Mouse (Mus musculus) myocyte (in vitro differentiated cells): ENCODE data around the gene Rbms3. TPM values are rescaled to one million over a fixed set of nuclear protein-coding genes. Genes with fewer than 3 reads are reported as not detected.

Source experiments
- H3K27me3 ChIP-seq: one replicate; pipeline ENCODE4 v1.6.1; 2011; ENCODE audit not compliant: control insufficient read depth, insufficient read depth, insufficient read length
- H3K36me3 ChIP-seq: one replicate; pipeline ENCODE4 v1.6.1; 2011; ENCODE audit not compliant: control insufficient read depth, insufficient read depth
- H3K4me2 ChIP-seq: one replicate; pipeline ENCODE4 v1.6.1; 2011; ENCODE audit warnings: low read depth, control low read depth
- H3K4me3 ChIP-seq: one replicate; pipeline ENCODE4 v1.5.1; 2011; ENCODE audit warnings: mild to moderate bottlenecking, control low read depth, moderate library complexity
- H3K79me2 ChIP-seq: one replicate; pipeline ENCODE4 v1.6.1; 2011; ENCODE audit not compliant: control insufficient read depth, insufficient read depth
- H3ac ChIP-seq: one replicate; pipeline ENCODE4 v1.6.1; 2011; ENCODE audit not compliant: control insufficient read depth, insufficient read length
- CEBPB ChIP-seq: IDR thresholded peaks from 2 replicates; pipeline ENCODE4 v1.6.1; 2011; ENCODE audit warnings: mild to moderate bottlenecking, moderate library complexity; ENCODE audit not compliant: poor library complexity, insufficient read depth, severe bottlenecking
- E2F4 ChIP-seq: IDR thresholded peaks from one replicate; pipeline ENCODE4 v1.6.1; 2011; ENCODE audit warnings: mild to moderate bottlenecking, control low read depth, moderate library complexity; ENCODE audit not compliant: insufficient read depth
- MAX ChIP-seq: IDR thresholded peaks from one replicate; pipeline ENCODE4 v1.6.1; 2011; ENCODE audit warnings: low read depth, mild to moderate bottlenecking, control low read depth
- MYOD1 ChIP-seq, 3 experiments: IDR thresholded peaks; one replicate each; pipeline ENCODE4 v1.6.1; 2011; ENCODE audit warnings: control low read depth in 2 of 3, low read depth in 2 of 3, mild to moderate bottlenecking in 2 of 3, moderate library complexity in 1 of 3; ENCODE audit not compliant: insufficient read length in 2 of 3, control insufficient read depth in 1 of 3
- MYOG ChIP-seq, 3 experiments: IDR thresholded peaks; one replicate each; pipeline ENCODE4 v1.6.1; 2011; ENCODE audit warnings: control low read depth in 2 of 3, low read depth in 2 of 3, mild to moderate bottlenecking in 2 of 3; ENCODE audit not compliant: insufficient read length in 2 of 3, control insufficient read depth in 1 of 3, insufficient read depth in 1 of 3
- POLR2A ChIP-seq: IDR thresholded peaks from one replicate; pipeline ENCODE4 v1.6.1; 2011; ENCODE audit warnings: low read depth, mild to moderate bottlenecking, control low read depth, moderate library complexity; ENCODE audit not compliant: insufficient read length
- POLR2AphosphoS2 ChIP-seq: IDR thresholded peaks from one replicate; pipeline ENCODE4 v1.6.1; 2011; ENCODE audit warnings: low read depth, control low read depth; ENCODE audit not compliant: insufficient read length
- REST ChIP-seq: IDR thresholded peaks from one replicate; pipeline ENCODE4 v1.6.1; 2011; ENCODE audit warnings: mild to moderate bottlenecking, control low read depth, moderate library complexity; ENCODE audit not compliant: insufficient read depth, insufficient read length
- SRF ChIP-seq: IDR thresholded peaks from one replicate; pipeline ENCODE4 v1.6.1; 2011; ENCODE audit warnings: low read depth; ENCODE audit not compliant: control insufficient read depth, insufficient read length
- TCF12 ChIP-seq: IDR thresholded peaks from one replicate; pipeline ENCODE4 v1.6.1; 2011; ENCODE audit warnings: mild to moderate bottlenecking, control low read depth; ENCODE audit not compliant: poor library complexity, insufficient read depth, severe bottlenecking
- TCF3 ChIP-seq: IDR thresholded peaks from one replicate; pipeline ENCODE4 v1.6.1; 2011; ENCODE audit warnings: low read depth, control low read depth; ENCODE audit not compliant: insufficient read length
- USF1 ChIP-seq: IDR thresholded peaks from one replicate; pipeline ENCODE4 v1.6.1; 2011; ENCODE audit warnings: low read depth, mild to moderate bottlenecking, control low read depth, moderate library complexity
- polyA plus RNA-seq: library from polyadenylated mRNA; unstranded; fragments of >200 nt; fragmentation: generic; extraction: Trizol; gene quantifications from one replicate; pipeline ENCODE4 v1.2.1, GENCODE M21; 2012; ENCODE audit warnings: missing spikeins

The Rbms3 gene
- polyA plus RNA-seq, 1 experiment, result 4.5 TPM

GRCm38 (mm10) chr9:117192565-117193540, 436.9 kb downstream of the Rbms3 start:
- Histone ChIP-seq H3K4me3 (no peak overlapping the region), H3K27me3 (no peaks in the 10 kb centered on the region), H3ac (no peak overlapping the region), H3K36me3 (no peaks in the 10 kb centered on the region), H3K79me2 (peaks cover 6% of the 10 kb centered on the region), H3K4me2 (no peak overlapping the region)
- TF ChIP-seq MAX (no peak), POLR2AphosphoS2 (no peak), TCF3 (no peak), USF1 (no peak), CEBPB (no peak), E2F4 (no peak), POLR2A (no peak), SRF (no peak), TCF12 (no peak), MYOG (IDR thresholded peaks at IDR 0.05; ENCODE audit: control insufficient read depth in 1 of 3, insufficient read depth in 1 of 3, insufficient read length in 2 of 3, low read depth in 2 of 3) (no peak), MYOD1 (IDR thresholded peaks at IDR 0.05; ENCODE audit: control insufficient read depth in 1 of 3, insufficient read length in 2 of 3, low read depth in 2 of 3) (no peak), REST (no peak)

- no peaks in the 10 kb centered on the region for H3K36me3 ChIP-seq
- H3K4me3 ChIP-seq, result no peak overlapping the region
- H3K27me3 ChIP-seq, result no peaks in the 10 kb centered on the region
- TF ChIP-seq CEBPB, result no peak
- H3K79me2 ChIP-seq, result peaks cover 6% of the 10 kb centered on the region
- H3K4me2 ChIP-seq, result no peak overlapping the region
- H3ac ChIP-seq, result no peak overlapping the region
Observed at GRCm38 (mm10) chr9:117192093-117192492, 437.6 kb downstream of the Rbms3 start.

GRCm38 (mm10) chr9:117188406-117188805, 441.3 kb downstream of the Rbms3 start:
- Histone ChIP-seq H3K4me3 (no peak overlapping the region), H3K4me2 (no peak overlapping the region)
- no peak for TF ChIP-seq SRF
- TF ChIP-seq MYOG (IDR thresholded peaks at IDR 0.05; ENCODE audit: control insufficient read depth in 1 of 3, insufficient read depth in 1 of 3, insufficient read length in 2 of 3, low read depth in 2 of 3), result no peak
- TF ChIP-seq CEBPB, result no peak
- TF ChIP-seq E2F4, result no peak
- no peak for TF ChIP-seq TCF12
- TF ChIP-seq MYOD1 (IDR thresholded peaks at IDR 0.05; ENCODE audit: control insufficient read depth in 1 of 3, insufficient read length in 2 of 3, low read depth in 2 of 3), result no peak
- TF ChIP-seq USF1, result no peak
- TF ChIP-seq REST, result no peak
- TF ChIP-seq MAX, result no peak
- no peak for TF ChIP-seq POLR2AphosphoS2
- TF ChIP-seq TCF3, result no peak
- no peak for TF ChIP-seq POLR2A

GRCm38 (mm10) chr9:117187116-117188034, 442.3 kb downstream of the Rbms3 start:
- H3K79me2 ChIP-seq, result peaks cover 6% of the 10 kb centered on the region
- no peaks in the 10 kb centered on the region for H3K36me3 ChIP-seq
- H3K27me3 ChIP-seq, result no peaks in the 10 kb centered on the region
- TF ChIP-seq REST (no peak), POLR2AphosphoS2 (no peak), MYOG (IDR thresholded peaks at IDR 0.05; ENCODE audit: control insufficient read depth in 1 of 3, insufficient read depth in 1 of 3, insufficient read length in 2 of 3, low read depth in 2 of 3) (no peak), MAX (no peak), USF1 (no peak)
- H3ac ChIP-seq, result no peak overlapping the region
- H3K4me3 ChIP-seq, result no peak overlapping the region
- no peak overlapping the region for H3K4me2 ChIP-seq

More at GRCm38 (mm10) chr9:117188406-117188805, 441.3 kb downstream of the Rbms3 start:
- Histone ChIP-seq H3K36me3 (no peaks in the 10 kb centered on the region), H3K27me3 (no peaks in the 10 kb centered on the region), H3K79me2 (peaks cover 6% of the 10 kb centered on the region), H3ac (no peak overlapping the region)

GRCm38 (mm10) chr9:117180658-117181057, 449.1 kb downstream of the Rbms3 start:
- Histone ChIP-seq H3K79me2 (no peaks in the 10 kb centered on the region), H3K27me3 (no peaks in the 10 kb centered on the region), H3ac (no peak overlapping the region), H3K36me3 (no peaks in the 10 kb centered on the region), H3K4me2 (no peak overlapping the region), H3K4me3 (no peak overlapping the region)
- TF ChIP-seq TCF12 (no peak), USF1 (no peak), POLR2AphosphoS2 (no peak)
